Mouse (Mus musculus): ENCODE measurements around the gene Rnasel.

DNA sequence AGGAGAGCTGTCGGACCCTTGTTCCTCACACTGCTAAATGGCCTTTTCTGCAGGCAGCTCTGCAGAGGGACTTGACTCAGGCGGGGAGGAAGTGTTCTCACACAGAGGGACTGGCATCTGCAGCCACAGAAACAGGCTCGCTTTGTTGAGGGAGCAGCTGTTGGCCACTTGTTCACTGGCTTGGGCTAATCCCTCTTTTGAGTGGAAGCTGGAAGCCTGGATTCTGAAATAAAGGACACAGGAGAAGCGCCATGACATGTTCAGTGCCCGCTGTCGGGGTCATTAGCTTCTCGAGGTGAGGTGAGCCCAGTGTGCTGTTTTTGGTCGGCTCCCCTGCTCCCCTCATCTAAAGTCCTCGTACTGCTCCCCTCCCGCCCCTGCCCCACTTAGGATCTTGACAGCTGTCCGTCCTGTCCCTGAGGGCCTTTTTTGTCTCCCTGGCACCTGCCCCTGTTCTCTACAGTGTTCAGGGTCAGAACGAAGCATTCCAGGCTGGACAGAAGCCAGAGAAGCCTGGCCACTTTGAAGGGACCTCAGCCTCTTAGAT, 45.7 kb upstream of the Rnasel start:
- TF ChIP-seq CTCF (IDR thresholded peaks at IDR 0.05; ENCODE audit: low read depth), result no peak
- TF ChIP-seq EP300 (IDR thresholded peaks at IDR 0.05; ENCODE audit: low read depth), result no peak
